Mouse (Mus musculus): ENCODE results near the gene Sys1.
A peak's percentile ranks its signal among the peaks of the same experiment; 100 is the strongest.

Sys1 gene

DNA sequence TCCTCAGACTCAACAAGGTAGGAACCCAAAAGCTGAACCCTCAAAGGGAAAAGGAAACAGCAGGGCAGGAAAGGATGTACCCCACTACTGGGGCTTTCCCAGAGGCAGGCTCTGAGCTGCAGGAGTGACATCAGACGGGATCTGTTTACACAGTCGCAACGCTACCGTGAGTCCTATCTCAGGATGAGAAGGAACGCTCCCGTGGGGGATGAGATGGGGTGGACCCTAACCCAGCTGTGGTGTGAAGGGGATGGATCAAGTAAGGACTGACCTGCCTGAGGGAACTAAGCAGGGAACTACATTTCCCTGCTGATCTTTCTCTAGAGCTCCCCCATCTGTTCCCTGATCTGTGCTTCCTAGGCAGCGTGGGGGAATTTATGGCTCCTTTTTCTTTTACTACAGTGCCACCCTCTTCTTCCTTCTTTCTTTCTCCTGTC is at the start of gene Sys1:
TSS of gene Sys1 (plus strand) at position 101 of the 437 bp plus-strand sequence.
- no peak for DNase-seq

DNA sequence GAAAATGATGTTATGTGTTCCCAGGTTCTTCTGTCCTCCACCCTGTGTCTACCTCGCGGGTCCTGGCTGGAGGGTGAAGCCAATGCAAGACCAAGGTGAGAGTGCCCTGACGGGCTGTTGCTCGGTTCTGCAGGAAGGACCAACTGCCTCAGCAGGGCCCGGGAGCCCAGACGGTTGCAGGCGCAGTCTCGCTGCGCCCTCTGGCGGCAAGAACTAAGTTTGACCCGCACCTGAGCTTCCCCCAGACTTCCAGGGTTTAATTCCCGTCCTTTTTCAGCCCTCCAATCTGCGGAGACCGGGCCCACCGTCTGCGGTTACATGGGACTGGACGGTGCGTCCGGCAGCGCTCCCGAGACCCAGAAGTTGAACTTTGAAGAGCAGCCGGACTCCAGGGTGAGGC is 49.1 kb upstream of the Sys1 start:
- DNase-seq: peak; percentile 41

DNA sequence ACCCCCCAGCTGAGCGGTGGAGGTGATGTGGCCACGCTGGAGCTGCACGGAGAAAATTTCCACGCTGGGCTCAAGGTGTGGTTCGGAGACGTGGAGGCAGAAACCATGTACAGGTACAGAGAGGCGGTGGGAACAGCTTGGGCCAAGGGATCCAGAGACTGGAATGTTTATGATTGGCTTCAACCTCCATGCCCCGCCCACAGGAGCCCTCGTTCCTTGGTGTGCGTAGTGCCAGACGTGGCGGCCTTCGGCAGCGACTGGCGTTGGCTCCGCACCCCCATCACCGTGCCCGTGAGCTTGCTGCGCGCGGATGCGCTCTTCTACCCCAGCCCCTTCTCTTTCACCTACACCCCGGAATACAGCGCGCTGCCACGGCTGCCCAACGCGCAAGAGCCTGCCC is 42.6 kb upstream of the Sys1 start:
- no peak for DNase-seq

DNA sequence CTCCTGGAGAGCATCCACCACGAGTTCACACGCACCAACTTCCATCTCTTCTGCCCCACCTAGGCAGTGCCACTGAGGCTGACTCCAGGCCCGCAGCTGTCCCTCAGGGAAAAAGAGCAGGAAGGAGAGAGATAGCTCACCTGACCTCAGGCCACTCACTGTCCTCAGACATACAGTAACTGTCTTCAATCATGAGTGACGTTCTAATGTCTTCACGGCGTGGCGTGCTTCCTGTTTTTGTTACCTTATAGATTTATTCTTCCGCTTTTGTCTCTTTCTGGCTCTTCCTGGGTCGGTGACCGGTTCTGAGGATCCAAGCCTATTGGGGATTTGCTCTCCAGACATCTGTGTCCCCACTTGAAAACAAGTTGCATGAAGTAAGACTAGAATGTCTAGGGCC is 42.2 kb upstream of the Sys1 start:
- no peak for DNase-seq

DNA sequence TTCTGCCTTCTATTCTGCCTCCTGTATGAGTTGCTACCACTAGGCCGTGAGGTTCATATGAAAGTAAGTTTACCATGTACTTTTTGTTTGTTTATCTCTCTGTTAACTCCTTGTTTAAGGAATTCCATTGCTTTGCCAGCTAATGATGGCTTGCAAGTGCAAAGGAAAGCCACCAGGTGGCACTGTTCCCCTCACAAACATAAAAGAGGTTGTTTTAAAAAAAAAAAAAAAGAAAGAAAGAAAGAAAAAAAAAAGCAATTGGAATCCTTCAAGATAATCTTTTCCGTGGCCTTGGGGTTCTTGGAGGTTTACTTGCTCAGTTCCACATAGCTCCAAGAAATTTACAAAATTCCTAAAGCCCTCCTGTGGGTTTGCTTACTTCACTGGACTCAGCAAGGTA is 39.6 kb upstream of the Sys1 start:
- DNase-seq: no peak

DNA sequence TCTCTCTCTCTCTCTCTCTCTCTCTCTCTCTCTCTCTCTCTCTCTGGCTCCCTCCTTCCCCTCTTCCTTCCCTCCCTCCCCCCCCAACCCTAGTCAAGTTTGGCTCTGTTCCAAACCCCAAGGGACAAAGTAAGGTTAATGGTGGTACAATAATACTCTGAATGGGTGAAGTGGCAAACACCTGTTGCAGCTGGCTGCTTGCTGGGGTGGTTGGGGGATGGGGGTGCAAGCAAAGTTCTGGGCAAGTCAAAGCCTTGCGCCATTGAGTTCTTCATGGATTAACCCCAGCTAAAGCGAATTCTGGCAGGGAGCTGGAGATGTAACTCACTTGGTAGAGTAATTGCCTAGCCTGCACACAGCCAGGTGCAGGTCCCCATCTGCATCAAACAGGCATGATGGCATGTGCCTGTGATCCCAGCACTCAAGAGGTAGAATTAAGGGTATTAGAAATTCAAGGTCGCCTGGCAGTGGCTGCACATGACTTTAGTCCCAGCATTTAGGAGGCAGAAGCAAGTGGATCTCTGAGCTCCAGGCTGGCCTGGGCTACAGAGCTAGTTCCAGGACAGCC is 38.4 kb upstream of the Sys1 start:
- DNase-seq: no peak

DNA sequence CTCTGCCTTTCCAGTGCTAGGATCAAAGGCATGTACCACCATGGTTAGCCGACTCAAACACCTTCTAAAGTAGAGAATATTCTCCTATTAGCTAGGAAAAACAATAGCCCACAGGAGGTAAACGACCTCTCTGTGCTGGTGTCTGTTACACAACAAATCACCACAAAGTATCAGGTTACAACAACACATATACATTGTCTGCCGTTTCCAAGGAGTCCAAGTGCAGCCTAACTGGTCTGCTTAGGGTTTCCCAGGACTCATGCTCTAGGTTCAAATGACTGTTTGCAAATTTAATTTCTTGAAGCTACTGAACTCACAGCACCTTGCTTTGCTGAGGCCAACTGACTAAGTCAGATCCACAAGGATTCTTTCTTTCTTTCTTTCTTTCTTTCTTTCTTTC is 37.3 kb upstream of the Sys1 start:
- no peak for DNase-seq

DNA sequence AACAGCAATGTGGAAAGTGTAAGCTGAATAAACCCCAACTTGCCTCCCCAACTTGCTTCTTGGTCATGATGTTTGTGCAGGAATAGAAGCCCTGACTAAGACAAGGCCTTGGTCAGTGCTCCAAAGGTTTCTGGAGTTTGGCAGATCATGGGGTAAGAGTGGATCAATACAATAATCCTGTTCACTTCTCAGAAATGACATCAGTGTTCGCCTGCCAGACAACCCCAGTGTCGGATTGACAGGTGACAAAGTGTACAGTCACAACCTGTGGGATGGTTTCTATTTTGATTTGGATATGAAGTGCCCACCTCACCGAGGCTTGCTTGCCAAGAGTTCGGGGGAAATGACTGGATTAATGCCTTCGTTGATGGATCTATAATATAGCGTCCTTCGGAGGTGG is 35.5 kb upstream of the Sys1 start:
- no peak for DNase-seq

DNA sequence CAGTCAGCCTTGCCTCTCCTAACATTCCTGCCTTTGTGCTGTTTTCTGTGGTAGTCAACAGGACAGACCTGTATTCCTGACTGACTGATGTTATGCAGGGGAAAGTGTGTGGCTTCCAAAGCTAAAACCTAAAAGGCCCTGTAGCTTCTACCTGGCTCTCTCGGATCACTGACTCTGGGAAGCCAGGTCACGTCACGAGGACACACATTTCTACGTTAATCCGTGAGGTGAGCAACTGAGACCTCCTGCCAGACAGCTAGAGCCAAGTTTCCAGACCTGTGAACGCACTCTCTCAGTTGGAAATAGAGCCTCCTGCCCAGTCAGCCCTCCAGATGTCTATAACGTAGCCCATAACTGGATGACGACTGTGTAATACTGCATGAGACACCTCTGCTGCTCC is 34.8 kb upstream of the Sys1 start:
- no peak for DNase-seq

DNA sequence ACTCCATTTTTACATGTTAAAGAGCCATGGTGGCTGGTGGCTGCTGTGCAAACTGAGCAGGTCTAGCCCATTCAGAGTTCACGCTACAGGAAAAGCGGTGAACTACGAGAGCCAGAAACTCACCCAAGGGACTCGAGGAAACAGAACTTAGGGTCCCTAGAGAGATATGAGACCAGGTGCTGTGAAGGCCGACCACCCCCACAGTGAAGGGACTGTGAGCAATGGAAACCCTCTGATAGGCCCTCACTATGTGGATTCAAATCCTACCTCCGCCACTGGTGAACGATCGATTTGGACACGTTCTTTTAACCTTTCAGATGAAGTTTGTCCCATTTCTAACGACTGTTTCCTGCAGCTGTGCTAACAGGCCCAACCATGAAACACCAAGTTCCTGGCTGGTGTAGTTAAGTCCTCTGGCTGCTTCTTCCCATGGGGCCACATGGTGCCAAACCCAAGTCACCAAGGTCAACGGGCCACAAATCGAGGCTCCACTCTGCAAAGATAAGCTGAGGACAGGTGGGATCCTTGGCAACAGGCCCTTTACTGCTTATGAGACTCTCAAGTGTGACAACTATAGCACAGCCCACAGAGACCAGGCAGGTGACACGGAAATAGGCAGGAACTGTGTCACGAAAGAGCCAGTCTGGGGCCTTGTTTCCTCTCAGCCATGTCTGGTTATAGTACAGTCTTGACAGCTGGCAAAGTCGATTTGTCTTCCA is 33.9 kb upstream of the Sys1 start:
- DNase-seq: no peak

DNA sequence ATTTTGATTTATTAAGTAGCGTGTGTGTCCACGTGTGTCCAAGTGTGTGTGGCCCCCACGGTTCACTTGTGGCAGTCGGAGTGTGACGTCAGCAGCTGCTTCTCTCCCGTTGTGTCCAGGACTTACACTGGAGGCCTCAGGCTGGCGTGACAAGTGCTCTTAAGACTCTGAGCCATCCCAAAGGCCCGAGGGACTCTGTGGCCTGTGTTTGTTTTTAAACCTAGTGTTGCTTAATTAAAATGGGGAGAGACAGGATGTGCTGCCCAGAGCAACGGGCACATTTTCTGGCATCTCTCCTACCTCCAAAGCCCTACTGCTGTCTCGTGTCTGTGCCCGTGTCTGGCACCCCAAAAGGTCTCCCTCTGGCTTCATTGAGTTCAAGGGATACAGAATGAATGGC is 33.3 kb upstream of the Sys1 start:
- DNase-seq: peak; percentile 16

DNA sequence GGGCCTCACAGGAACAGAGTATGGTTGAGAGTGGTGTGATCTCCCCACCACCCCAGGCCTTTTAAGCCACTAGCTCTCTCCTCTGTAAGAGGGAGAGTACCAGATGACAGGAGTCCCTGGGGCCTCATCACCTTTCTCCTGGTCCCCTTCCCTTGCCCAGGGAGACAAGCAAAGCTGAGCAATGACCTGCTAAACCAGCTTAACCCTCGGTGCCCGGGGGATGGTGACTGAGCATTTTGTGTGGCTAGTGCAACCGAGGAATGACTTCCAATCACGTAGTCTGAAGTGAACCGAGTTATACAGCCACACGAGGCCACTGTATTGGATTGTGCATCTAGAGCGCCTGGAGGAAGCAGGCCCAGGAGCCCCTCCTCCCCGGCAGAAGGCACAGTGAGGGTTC is 32.4 kb upstream of the Sys1 start:
- no peak for DNase-seq

DNA sequence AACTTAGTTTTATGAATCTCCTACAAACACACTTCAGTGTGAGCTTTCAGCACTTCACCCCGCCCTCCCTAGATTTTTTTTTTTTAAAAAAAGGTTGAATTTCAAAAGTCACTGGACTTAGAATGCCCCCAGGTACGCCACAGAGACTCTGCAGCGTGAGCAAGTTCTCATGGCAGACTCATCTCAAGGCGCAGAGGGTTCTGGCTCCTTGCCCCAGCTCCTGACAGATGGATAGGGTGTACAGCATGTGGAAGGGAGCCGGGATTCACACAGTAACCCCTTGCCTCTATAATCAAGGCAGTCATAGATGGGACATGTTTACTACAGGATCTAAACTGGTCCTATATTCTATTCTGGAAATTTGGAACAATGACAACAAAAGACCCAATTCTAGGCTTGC is 31.4 kb upstream of the Sys1 start:
- no peak for DNase-seq

DNA sequence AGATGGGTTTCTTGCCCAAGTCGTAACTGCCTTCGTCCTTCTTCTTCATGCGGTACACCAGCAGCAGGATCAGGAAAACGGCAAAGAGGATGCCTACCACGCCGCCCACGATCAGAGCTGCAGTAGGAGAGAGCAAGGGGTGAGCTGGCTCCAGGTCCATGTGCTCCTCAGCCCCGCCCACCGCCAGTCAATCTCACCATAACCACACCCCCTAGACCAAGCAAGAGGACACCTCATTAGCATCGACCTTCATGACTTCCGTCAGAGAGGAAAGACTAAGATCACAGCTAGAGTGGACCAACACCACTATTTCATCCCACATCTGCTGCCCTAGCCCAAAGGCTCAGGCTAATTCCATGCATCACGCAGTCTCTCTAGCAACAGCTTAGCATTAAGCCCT is 30.6 kb upstream of the Sys1 start:
- no peak for DNase-seq

DNA sequence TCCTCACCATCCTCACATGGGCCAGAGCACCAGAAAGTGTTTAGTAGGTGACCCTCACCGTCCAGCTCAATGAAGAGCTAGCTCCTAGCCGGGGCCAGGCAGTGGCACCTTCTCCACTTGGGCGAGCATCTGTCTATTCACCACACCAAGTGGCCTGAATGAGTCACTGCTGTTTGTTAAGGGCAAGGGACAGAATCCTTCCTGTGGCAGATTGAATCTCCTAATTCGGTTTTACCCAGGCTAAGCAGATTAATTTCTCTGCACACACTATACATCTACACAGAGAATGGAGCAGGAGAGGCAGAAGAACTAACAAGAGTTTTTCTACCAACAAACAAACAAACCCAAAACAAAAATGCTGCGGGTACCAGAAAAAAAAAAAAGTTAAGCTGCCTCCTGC is 29.8 kb upstream of the Sys1 start:
- no peak for DNase-seq

DNA sequence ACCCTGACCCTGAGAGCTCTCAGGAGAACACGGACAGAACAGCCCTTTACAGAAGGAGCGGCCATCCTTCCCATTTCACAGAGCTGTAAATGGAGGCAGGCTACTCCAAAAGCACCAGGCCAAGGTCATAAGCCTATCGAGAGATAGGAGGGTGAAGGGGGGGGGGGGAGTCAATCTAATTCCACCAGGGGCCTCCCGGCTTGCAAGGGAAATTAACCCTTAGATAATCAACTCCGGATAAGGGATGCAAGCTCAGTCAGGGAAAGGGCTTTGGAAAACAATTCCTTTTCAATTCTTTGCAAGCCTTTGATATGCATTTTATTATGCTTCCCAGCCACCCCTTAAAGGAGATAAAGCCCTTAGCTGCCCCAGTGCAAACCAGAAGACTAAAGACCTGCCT is 28.3 kb upstream of the Sys1 start:
- no peak for DNase-seq

DNA sequence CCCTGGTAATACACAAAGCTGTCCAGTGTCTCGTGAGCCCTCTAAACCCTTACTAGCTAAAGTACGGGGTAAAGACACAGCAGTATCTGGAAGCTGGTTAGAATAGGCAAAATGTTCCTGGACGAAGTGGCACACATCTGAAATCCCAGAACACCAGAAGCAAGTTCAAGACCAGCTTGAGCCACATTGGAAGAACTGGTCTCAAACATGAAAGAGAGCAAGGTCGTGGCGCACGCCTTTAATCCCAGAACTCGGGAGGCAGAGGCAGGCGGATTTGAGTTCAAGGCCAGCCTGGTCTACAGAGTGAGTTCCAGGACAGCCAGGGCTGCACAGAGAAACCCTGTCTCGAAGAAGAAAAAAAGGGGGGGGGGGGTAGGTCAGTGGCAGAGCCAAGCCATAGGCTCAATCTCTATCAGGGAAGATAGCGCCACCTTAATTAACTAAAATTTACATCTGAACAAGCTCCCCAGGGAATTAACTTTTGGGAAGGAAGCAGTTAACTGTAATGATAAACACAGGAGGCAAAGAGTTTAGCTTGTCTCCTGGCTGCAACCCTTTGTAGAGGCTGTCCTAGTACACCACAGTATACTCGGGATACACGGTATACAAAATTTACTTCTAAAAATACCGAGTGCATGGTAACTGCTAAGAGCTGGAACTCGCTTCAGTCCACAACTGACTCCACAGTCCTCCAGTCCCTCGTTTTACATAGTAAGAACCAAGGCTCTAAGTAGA is 26.7 kb upstream of the Sys1 start:
- DNase-seq: no peak

DNA sequence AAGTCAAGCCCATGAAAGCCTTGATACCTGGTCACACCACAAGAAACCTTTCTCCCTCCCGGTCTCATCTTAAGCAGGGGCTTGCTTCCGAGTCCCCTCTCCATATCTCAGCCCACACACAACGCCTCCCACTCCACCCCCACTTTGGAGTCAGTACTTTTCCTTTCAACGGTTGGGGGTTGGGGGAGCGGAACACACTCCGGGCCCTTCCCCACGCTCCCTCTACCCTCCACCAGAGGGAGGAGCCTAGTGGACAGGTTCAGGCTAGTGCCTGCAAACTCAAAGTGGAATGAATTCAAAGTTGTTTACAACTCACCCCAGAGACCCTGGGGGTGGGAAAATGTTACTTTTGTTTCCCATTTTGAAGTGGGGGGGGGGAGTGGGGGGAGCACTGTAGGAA is 26.1 kb upstream of the Sys1 start:
- DNase-seq: no peak

DNA sequence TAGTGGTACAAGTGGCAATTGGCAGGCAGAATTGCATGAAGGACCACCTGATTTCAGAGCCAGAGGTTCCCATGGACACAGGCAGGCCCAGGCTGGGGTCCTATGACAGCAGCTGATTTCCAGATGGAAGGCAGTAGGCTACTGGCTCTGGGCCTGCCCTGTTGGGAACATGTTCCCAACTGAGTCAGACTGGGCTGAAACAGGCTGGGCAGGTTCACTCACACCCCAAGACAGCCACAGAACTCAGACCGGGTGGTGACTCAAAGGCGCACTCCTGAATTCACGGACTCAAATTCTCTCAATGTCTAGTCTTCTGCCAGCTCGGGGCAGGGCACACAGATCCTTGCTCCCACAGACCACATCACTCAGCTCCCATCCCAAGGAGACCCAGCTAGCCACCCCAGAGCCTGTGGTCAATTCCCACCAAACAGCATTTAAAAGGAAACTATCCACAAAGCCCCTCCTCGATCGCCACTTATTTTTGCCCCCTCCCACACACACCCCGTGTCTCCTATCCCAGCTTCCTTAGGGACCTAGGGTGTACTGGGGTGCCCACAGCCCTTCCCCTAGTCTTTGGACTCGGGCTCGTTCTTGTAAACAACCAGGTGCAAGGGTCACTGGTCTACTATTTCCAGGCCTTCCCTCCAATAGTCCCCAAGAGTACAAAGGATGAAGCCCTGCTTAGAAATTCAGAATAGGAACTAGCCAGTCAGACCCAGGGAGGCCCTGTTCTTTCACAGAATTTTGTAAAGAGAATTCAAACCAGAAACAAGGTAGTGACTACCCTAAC is 24.9 kb upstream of the Sys1 start:
- no peak for DNase-seq

DNA sequence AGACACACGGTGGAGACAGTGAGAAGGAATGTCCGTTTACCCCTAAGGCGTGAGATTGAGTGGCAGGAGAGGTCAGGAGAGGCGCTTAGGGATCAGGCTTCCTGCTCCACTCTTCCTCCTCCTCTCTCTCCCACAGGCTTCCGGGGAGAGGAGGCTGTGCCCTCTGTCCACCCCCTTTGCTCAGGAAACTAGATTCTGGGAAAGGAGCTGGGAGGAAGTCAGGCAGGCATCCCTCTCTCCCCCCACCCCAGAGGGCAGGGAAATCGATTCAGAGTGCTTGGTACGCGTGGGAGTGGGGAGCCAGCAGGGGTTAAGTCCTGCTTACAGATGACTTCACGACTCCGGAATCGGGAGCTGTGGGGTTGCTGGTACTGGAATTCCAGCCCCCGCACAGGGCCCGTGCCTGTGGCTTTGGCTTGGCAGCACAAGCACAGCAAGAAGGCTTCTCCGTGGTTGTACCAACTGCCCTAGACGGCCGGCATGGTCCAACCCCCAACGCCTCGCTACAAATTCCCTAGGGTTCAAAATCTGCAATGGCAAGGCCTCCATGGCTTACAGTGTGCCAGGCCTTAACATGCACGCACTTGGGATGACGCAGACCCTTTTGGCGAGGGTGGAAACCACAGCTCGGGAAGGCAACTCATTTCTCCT is 24.1 kb upstream of the Sys1 start:
- DNase-seq: no peak

DNA sequence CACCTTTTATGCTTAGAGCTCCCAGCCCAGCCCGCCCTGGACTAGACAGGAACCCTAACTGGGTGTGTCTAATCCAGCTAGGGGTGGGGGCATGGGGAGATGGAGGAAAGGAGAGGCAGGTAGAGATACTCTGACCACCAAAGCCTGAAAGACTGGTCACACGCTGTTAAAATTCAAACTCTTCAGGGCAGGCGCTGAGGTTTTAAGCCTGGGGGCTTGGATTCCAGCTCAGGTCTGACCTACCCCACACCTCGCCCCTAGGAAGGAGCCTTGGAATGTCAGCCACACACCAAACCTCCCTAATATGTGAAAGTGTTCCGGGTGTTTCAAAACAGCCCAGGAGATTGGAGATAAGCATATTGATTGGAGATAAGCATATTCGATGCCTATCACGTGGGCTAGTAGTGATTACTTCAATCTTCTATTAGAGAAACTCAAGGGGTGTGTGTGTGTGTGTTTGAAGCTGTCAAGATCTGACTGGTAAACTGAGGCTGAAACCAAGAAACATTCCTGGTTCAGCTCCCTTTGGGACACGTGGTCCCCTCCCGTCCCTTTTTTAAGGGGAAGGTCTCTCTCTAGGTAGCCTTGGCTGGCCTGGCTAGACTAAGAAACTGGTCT is 23.4 kb upstream of the Sys1 start:
- no peak for DNase-seq

DNA sequence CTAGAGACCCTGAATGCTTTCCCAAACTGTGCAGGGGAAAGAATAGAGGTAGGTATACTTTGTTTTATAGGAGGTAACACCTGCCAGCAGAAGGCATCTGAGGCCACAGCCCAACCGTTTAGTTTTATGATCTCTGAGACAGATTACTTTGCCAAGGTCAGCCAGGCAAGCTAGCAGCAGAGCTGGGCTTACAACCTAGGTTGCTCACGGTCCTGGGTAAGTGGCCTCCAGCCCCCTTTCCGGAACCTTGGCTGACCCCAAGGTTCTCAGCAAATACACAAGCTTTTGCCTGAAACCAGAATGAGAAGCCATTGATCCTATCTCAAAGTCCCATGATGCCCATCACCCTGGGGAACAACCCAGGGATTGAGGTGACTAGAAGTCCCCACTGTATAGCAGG is 22.1 kb upstream of the Sys1 start:
- DNase-seq: no peak

All from cerebellum, adult 11-12 months (tissue).